28 mouse cellular contexts compared by ENCODE assay signal in genomic region chr7:109381131-109381530, GRCm38 (mm10). TPM values are rescaled to one million over a fixed set of nuclear protein-coding genes. Genes with fewer than 3 reads are reported as not detected.
"Had no signal": no experiment of that assay in that cellular context is flagged by ENCODE, and none has a peak within 500 bp of the region (broad histone marks: within the 10 kb centered on the region; RNA-seq: fewer than 3 reads in every experiment).

No protein-coding gene starts in this region.

- H3K4me1 ChIP-seq: heart, embryonic 13.5 days; heart, embryonic 15.5 days; hindbrain, embryonic 13.5 days; hindbrain, embryonic 15.5 days; limb, embryonic 10.5 days; limb, embryonic 12.5 days; liver, embryonic 13.5 days; liver, embryonic 15.5 days had no signal

- H3K4me3 ChIP-seq: heart, adult 2 months; heart, embryonic 13.5 days; heart, embryonic 15.5 days; hindbrain, embryonic 13.5 days; hindbrain, embryonic 15.5 days; layer of hippocampus, adult 2 months; left cerebral cortex, adult 2 months; limb, embryonic 10.5 days; limb, embryonic 12.5 days; liver, embryonic 13.5 days; liver, embryonic 15.5 days had no signal

- H3K36me3 ChIP-seq: heart, embryonic 13.5 days; heart, embryonic 15.5 days; hindbrain, embryonic 13.5 days; hindbrain, embryonic 15.5 days; limb, embryonic 10.5 days; limb, embryonic 12.5 days; liver, embryonic 13.5 days; liver, embryonic 15.5 days had no signal

- H3K9ac ChIP-seq: heart, embryonic 13.5 days; heart, embryonic 15.5 days; hindbrain, embryonic 13.5 days; hindbrain, embryonic 15.5 days; limb, embryonic 12.5 days; liver, embryonic 13.5 days; liver, embryonic 15.5 days; liver, postnatal 0 days had no signal

- H3K4me2 ChIP-seq: heart, embryonic 11.5 days; heart, embryonic 13.5 days; heart, embryonic 15.5 days; hindbrain, embryonic 13.5 days; hindbrain, embryonic 15.5 days; limb, embryonic 12.5 days; liver, embryonic 11.5 days; liver, embryonic 13.5 days; liver, embryonic 15.5 days had no signal

- DNase-seq: gastrocnemius, postnatal 14 days; gastrocnemius, postnatal 36 days; heart, adult 11 months; heart, adult 2 months; heart, postnatal 14 days; heart, postnatal 36 days; kidney, adult 18-20 months; kidney, adult 8-10 months; kidney, postnatal 10 days; kidney, postnatal 25 days; kidney, postnatal 4 days; liver; liver, embryonic 13.5 days; liver, postnatal 0 days had no signal

- ATAC-seq: hindbrain, postnatal 0 days; intestine, postnatal 0 days; liver, postnatal 0 days had no signal

- H3K27ac ChIP-seq: heart, adult 2 months; heart, embryonic 13.5 days; heart, embryonic 15.5 days; hindbrain, embryonic 13.5 days; hindbrain, embryonic 15.5 days; hindbrain, postnatal 0 days; layer of hippocampus, adult 2 months; left cerebral cortex, adult 2 months; limb, embryonic 10.5 days; limb, embryonic 12.5 days; liver, embryonic 13.5 days; liver, embryonic 15.5 days had no signal

- H3K9me3 ChIP-seq: heart, embryonic 15.5 days; limb, embryonic 10.5 days; liver, embryonic 13.5 days; liver, embryonic 15.5 days had no signal

- H3K27me3 ChIP-seq: heart, embryonic 13.5 days; heart, embryonic 15.5 days; hindbrain, embryonic 13.5 days; hindbrain, embryonic 15.5 days; limb, embryonic 12.5 days; liver, embryonic 13.5 days; liver, embryonic 15.5 days had no signal

RNA-seq across cellular contexts. Expression of gene Stk33, which starts 57.8 kb away (rescaled TPM):
- total RNA-seq: gastrocnemius, postnatal 14 days; gastrocnemius, postnatal 36 days; heart, adult 2 months; heart, postnatal 36 days; hematopoietic stem cell, adult 5-6 weeks had no signal
- polyA plus RNA-seq: liver, embryonic 11.5 days; liver, embryonic 13.5 days; liver, postnatal 0 days had no signal
